Mouse (Mus musculus) effector memory CD4-positive, alpha-beta T cell, adult 5 months (primary cell): ENCODE measurements around the gene Hoxa4. TPM values are rescaled to one million over a fixed set of nuclear protein-coding genes. Genes with fewer than 3 reads are reported as not detected.

Experiments used
- polyA plus RNA-seq: library from polyadenylated mRNA; unstranded; fragments of 100-300 nt; shearing (Covaris generic); gene quantifications from one replicate; pipeline ENCODE4 v1.2.1, GENCODE M21; 2017

Hoxa4 gene
- polyA plus RNA-seq, result not detected

GRCm38 (mm10) chr6:52190906-52191810 lies at the start of gene Hoxa4:
TSS of gene Hoxa4 (minus strand) at chr6:52191753.

GRCm38 (mm10) chr6:52240389-52241000 lies 48.9 kb upstream of the Hoxa4 start, which contains the start of gene Hoxa10:
TSS of gene Hoxa10 (minus strand) at chr6:52240854.

GRCm38 (mm10) chr6:52230516-52231165 lies 39.1 kb upstream of the Hoxa4 start, which contains the start of gene Hoxa9:
TSS of gene Hoxa9 (minus strand) at chr6:52231089.

GRCm38 (mm10) chr6:52221337-52221992 lies 29.9 kb upstream of the Hoxa4 start, which contains the start of gene Hoxa7:
TSS of gene Hoxa7 (minus strand) at chr6:52221854.

GRCm38 (mm10) chr6:52213119-52213986 lies 21.8 kb upstream of the Hoxa4 start, which contains the start of the genes Hoxa3 and Gm28308:
TSS of gene Hoxa3 (minus strand) at chr6:52213336.
TSS of gene Gm28308 (minus strand) at chr6:52213339.

GRCm38 (mm10) chr6:52208072-52208867 lies 16.7 kb upstream of the Hoxa4 start, which contains the start of gene Hoxa6:
TSS of gene Hoxa6 (minus strand) at chr6:52208722.

GRCm38 (mm10) chr6:52204050-52204752 lies 12.6 kb upstream of the Hoxa4 start, which contains the start of gene Hoxa5:
TSS of gene Hoxa5 (minus strand) at chr6:52204587.

GRCm38 (mm10) chr6:52177061-52177735 lies 14.4 kb downstream of the Hoxa4 start, which contains the start of gene 5730596B20Rik:
TSS of gene 5730596B20Rik (plus strand) at chr6:52177498.

GRCm38 (mm10) chr6:52164626-52165440 lies 26.7 kb downstream of the Hoxa4 start, which contains the start of gene Hoxa2:
TSS of gene Hoxa2 (minus strand) at chr6:52164831.

GRCm38 (mm10) chr6:52158276-52159051 lies 33.1 kb downstream of the Hoxa4 start, which contains the start of gene Hoxa1:
TSS of gene Hoxa1 (minus strand) at chr6:52158317.

Other genes with a start within 250 kb of the Hoxa4 start
- 14.7 TPM for gene Skap2, start 179.2 kb downstream of the Hoxa4 start, polyA plus RNA-seq
- gene Hoxa1, start 33.4 kb downstream of the Hoxa4 start, polyA plus RNA-seq, result not detected
- gene Hoxa2, start 26.9 kb downstream of the Hoxa4 start, polyA plus RNA-seq, result not detected
- gene 5730596B20Rik, start 14.3 kb downstream of the Hoxa4 start, polyA plus RNA-seq, result not detected
- gene Hoxa5, start 12.8 kb upstream of the Hoxa4 start, polyA plus RNA-seq, result not detected
- not detected for gene Hoxa6, start 17.0 kb upstream of the Hoxa4 start, polyA plus RNA-seq
- gene Hoxa3, start 21.6 kb upstream of the Hoxa4 start, polyA plus RNA-seq, result not detected
- gene Gm28308, start 21.6 kb upstream of the Hoxa4 start, polyA plus RNA-seq, result not detected
- 0.80 TPM for gene Hoxa7, start 30.1 kb upstream of the Hoxa4 start, polyA plus RNA-seq
- gene Hoxa9, start 39.3 kb upstream of the Hoxa4 start, polyA plus RNA-seq, result 0.15 TPM
- not detected for gene Hoxa10, start 49.1 kb upstream of the Hoxa4 start, polyA plus RNA-seq
- not detected for gene Hoxa11, start 54.1 kb upstream of the Hoxa4 start, polyA plus RNA-seq
- gene Hoxa13, start 69.1 kb upstream of the Hoxa4 start, polyA plus RNA-seq, result not detected
- gene Evx1, start 121.7 kb upstream of the Hoxa4 start, polyA plus RNA-seq, result 1.3 TPM